Mouse (Mus musculus) thymus, adult 2 months (tissue): ENCODE measurements around the gene Svbp.

Experiments used
- CTCF ChIP-seq: fragments of 200-500 bp; IDR thresholded peaks from 2 replicates; pipeline ENCODE4 v1.5.1; 2012; ENCODE audit warnings: mild to moderate bottlenecking, control low read depth, low read length, moderate library complexity, borderline replicate concordance; ENCODE audit not compliant: control insufficient read depth, poor library complexity, insufficient read depth; ENCODE audit errors: extremely low read depth
- POLR2A ChIP-seq: fragments of 200-500 bp; IDR thresholded peaks from 2 replicates; pipeline ENCODE4 v1.6.1; 2012; ENCODE audit warnings: mild to moderate bottlenecking, low read length, control low read depth, moderate library complexity; ENCODE audit not compliant: control insufficient read depth, poor library complexity, insufficient read depth; ENCODE audit errors: extremely low read depth

DNA sequence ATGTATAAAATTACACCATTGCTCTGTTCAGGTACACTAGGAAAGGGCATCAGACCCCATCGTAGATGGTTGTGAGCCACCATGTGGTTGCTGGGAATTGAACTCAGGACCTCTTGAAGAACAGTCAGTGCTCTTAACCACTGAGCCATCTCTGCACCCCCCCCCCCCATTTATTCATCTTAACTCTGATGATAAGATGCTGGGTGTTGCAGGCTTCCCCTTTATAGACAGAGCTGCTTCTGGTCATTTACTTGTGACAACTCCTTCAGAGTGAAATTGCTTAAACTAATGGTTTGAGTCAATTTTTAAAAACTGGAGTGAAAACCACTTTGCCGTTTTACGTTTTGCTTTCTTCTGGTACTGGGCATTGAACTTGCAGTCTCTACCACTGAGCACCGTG lies 2.3 kb upstream of the Svbp start:
- TF ChIP-seq POLR2A (no peak), CTCF (no peak)
